Mouse (Mus musculus) frontal cortex, adult 2 months (tissue): Measurements from ENCODE around the gene Plk3. TPM values are rescaled to one million over a fixed set of nuclear protein-coding genes. Genes with fewer than 3 reads are reported as not detected.
A peak's percentile ranks its signal among the peaks of the same experiment; 100 is the strongest.

Source experiments
- DNase-seq, 2 experiments: peaks; one replicate each; pipeline ENCODE4 v3.0.0; 2022; ENCODE audit warnings: low spot score in 1 of 2; ENCODE audit errors: extremely low spot score in 1 of 2
- polyA plus RNA-seq: library from polyadenylated mRNA; depleted of rRNA; stranded (reverse); fragments of >200 nt; gene quantifications from 2 replicates; pipeline ENCODE4 v1.2.3, GENCODE M21; 2012

The Plk3 gene
- polyA plus RNA-seq, 1 experiment: 11.2 TPM

GRCm38 (mm10) chr4:117120445-117121414, 13.0 kb downstream of the Plk3 start:
- DNase-seq: peak; percentile 97

GRCm38 (mm10) chr4:117120052-117120444, 13.7 kb downstream of the Plk3 start:
- DNase-seq: no peak

- DNase-seq: no peak
Measured at GRCm38 (mm10) chr4:117119636-117120035, 14.1 kb downstream of the Plk3 start.

GRCm38 (mm10) chr4:117117931-117118330, 15.8 kb downstream of the Plk3 start:
- no peak for DNase-seq

GRCm38 (mm10) chr4:117115592-117115991, 18.2 kb downstream of the Plk3 start:
- no peak for DNase-seq

GRCm38 (mm10) chr4:117113237-117113636, 20.5 kb downstream of the Plk3 start:
- no peak for DNase-seq

- no peak for DNase-seq
Measured at GRCm38 (mm10) chr4:117110985-117111384, 22.8 kb downstream of the Plk3 start.

GRCm38 (mm10) chr4:117110249-117110648, 23.5 kb downstream of the Plk3 start:
- DNase-seq: no peak

- DNase-seq: no peak
Measured at GRCm38 (mm10) chr4:117109330-117109729, 24.4 kb downstream of the Plk3 start.

- no peak for DNase-seq
Measured at GRCm38 (mm10) chr4:117108524-117108849, 25.3 kb downstream of the Plk3 start.

GRCm38 (mm10) chr4:117107813-117108523, 25.8 kb downstream of the Plk3 start:
- DNase-seq: no peak

GRCm38 (mm10) chr4:117105127-117105526, 28.6 kb downstream of the Plk3 start:
- no peak for DNase-seq

- no peak for DNase-seq
Measured at GRCm38 (mm10) chr4:117104672-117105071, 29.1 kb downstream of the Plk3 start.

- no peak for DNase-seq
Measured at GRCm38 (mm10) chr4:117101218-117101617, 32.5 kb downstream of the Plk3 start.

GRCm38 (mm10) chr4:117100036-117100435, 33.7 kb downstream of the Plk3 start:
- DNase-seq: no peak

GRCm38 (mm10) chr4:117098764-117099036, 35.1 kb downstream of the Plk3 start:
- DNase-seq: no peak

GRCm38 (mm10) chr4:117097969-117098763, 35.6 kb downstream of the Plk3 start:
- no peak for DNase-seq

- DNase-seq: no peak
Measured at GRCm38 (mm10) chr4:117096666-117097065, 37.1 kb downstream of the Plk3 start.

GRCm38 (mm10) chr4:117095551-117096452, 38.0 kb downstream of the Plk3 start, which contains the start of gene Ptch2:
TSS of gene Ptch2 (plus strand) at chr4:117096075.
- peak in 1 of 2 experiments; percentile 32 for DNase-seq
